Mouse (Mus musculus) forebrain, embryonic 13.5 days (tissue): ENCODE results near the gene Kcnh7. TPM values are rescaled to one million over a fixed set of nuclear protein-coding genes. Genes with fewer than 3 reads are reported as not detected.

Experiments used
- ATAC-seq: fragments of 200-750 bp; cut with Nextera tagmentation; 2 replicates; pipeline ENCODE4 v1.8.0; 2017
- H3K27ac ChIP-seq: fragments of 300-500 bp; sonication (generic); 2 replicates; pipeline ENCODE4 v1.5.1; 2015; ENCODE audit warnings: inconsistent platforms, mild to moderate bottlenecking, moderate library complexity
- H3K27me3 ChIP-seq: fragments of 300-500 bp; sonication (generic); 2 replicates; pipeline ENCODE4 v1.6.1; 2015; ENCODE audit warnings: mild to moderate bottlenecking, inconsistent platforms
- H3K36me3 ChIP-seq: fragments of 300-500 bp; sonication (generic); 2 replicates; pipeline ENCODE4 v1.6.1; 2015; ENCODE audit warnings: mild to moderate bottlenecking, inconsistent platforms; ENCODE audit not compliant: poor library complexity, severe bottlenecking
- H3K4me1 ChIP-seq: fragments of 300-500 bp; sonication (generic); 2 replicates; pipeline ENCODE4 v1.6.1; 2015; ENCODE audit warnings: inconsistent platforms
- H3K4me2 ChIP-seq: fragments of 300-500 bp; sonication (generic); 2 replicates; pipeline ENCODE4 v1.6.1; 2015; ENCODE audit warnings: inconsistent platforms, mild to moderate bottlenecking, moderate library complexity
- H3K4me3 ChIP-seq: fragments of 300-500 bp; sonication (generic); 2 replicates; pipeline ENCODE4 v1.5.1; 2015; ENCODE audit warnings: mild to moderate bottlenecking, inconsistent platforms
- H3K9ac ChIP-seq: fragments of 300-500 bp; sonication (generic); 2 replicates; pipeline ENCODE4 v1.6.1; 2015; ENCODE audit warnings: mild to moderate bottlenecking, inconsistent platforms
- H3K9me3 ChIP-seq: fragments of 300-500 bp; sonication (generic); replicated peaks from 2 replicates; pipeline ENCODE4 v1.6.1; 2016; ENCODE audit warnings: inconsistent platforms
- WGBS: fragments of 180-500 bp; shearing (Covaris S2); methylation state at CpG from one replicate; pipeline ENCODE4 v1.1.7; 2015; 5-methylcytosine and 5-hydroxymethylcytosine counted together
- polyA plus RNA-seq: library from polyadenylated mRNA; unstranded; fragments of >200 nt; fragmentation: Nextera tagmentation; extraction: Ambion mirVana; gene quantifications from 2 replicates; pipeline ENCODE4 v1.2.1, GENCODE M21; 2015

Kcnh7 gene
- polyA plus RNA-seq, 1 experiment from 2014 or later, result 9.5 TPM

- Histone ChIP-seq H3K27me3 (no peaks in the 10 kb centered on the region), H3K9me3 (no peaks in the 10 kb centered on the region), H3K27ac (no peak overlapping the region), H3K4me2 (no peak overlapping the region), H3K36me3 (no peaks in the 10 kb centered on the region), H3K4me1 (peaks cover 6% of the 10 kb centered on the region; the same call in 1 of the 2 replicates), H3K9ac (no peak overlapping the region), H3K4me3 (no peak overlapping the region)
- 91% methylated on average over 6 of the region's 6 CpGs for WGBS
- no peak for ATAC-seq
These were observed 498.2 kb downstream of the Kcnh7 start for GRCm38 (mm10) chr2:62685934-62686333.

DNA sequence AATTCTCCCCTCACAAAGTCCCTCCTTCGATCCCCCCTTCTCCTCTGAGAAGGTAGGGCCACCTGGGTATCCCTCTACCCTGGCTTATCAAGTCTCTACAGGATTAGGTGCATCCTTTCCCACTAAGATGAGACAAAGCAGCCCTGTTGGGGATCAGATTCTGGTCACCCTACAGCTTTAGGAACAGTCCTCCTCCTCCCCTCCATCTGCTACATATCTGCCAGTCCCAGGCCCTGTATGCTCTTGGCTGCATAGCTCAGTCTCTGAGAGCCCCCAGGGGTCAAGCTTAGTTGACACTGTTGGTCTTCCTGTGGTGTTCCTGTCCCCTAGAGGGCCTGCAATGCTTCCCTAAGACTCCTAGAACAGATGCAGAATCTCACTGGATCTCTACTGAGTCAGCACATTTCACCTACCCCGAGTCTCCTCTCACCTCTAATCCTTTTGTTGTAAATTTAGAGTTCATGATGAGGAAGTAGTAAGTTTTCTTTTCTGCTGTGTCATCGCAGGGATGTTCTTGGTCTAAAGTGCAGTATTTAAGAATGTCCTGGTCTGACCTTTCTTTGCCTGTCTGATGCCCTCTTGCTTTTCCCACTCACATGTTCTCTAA is 499.0 kb downstream of the Kcnh7 start:
- 63% methylated on average over 3 of the region's 3 CpGs for WGBS
- no peaks in the 10 kb centered on the region for H3K9me3 ChIP-seq
- H3K4me2 ChIP-seq, result no peak overlapping the region
- H3K9ac ChIP-seq, result no peak overlapping the region
- peaks cover 6% of the 10 kb centered on the region; the same call in 1 of the 2 replicates for H3K4me1 ChIP-seq
- H3K27ac ChIP-seq, result no peak overlapping the region
- no peaks in the 10 kb centered on the region for H3K36me3 ChIP-seq
- ATAC-seq, result no peak
- H3K27me3 ChIP-seq, result no peaks in the 10 kb centered on the region
- no peak overlapping the region for H3K4me3 ChIP-seq

GRCm38 (mm10) chr2:62681667-62682066 is 502.4 kb downstream of the Kcnh7 start:
- ATAC-seq, result peak; percentile 68; the same call in 1 of the 2 replicates
- H3K27me3 ChIP-seq, result no peaks in the 10 kb centered on the region
- H3K4me3 ChIP-seq, result no peak overlapping the region
- 47% methylated on average over 8 of the region's 8 CpGs for WGBS
- H3K9ac ChIP-seq, result no peak overlapping the region
- peaks cover 6% of the 10 kb centered on the region; the same call in 1 of the 2 replicates for H3K4me1 ChIP-seq
- H3K36me3 ChIP-seq, result no peaks in the 10 kb centered on the region
- no peak overlapping the region for H3K27ac ChIP-seq
- H3K9me3 ChIP-seq, result no peaks in the 10 kb centered on the region
- H3K4me2 ChIP-seq, result no peak overlapping the region

- no peak overlapping the region for H3K9ac ChIP-seq
- no peaks in the 10 kb centered on the region for H3K4me1 ChIP-seq
- H3K4me2 ChIP-seq, result no peak overlapping the region
- H3K4me3 ChIP-seq, result no peak overlapping the region
- no peaks in the 10 kb centered on the region for H3K27me3 ChIP-seq
- no peak overlapping the region for H3K27ac ChIP-seq
- no peak for ATAC-seq
- H3K9me3 ChIP-seq, result no peaks in the 10 kb centered on the region
- 92% methylated on average over 5 of the region's 5 CpGs for WGBS
- no peaks in the 10 kb centered on the region for H3K36me3 ChIP-seq
These were observed 511.3 kb downstream of the Kcnh7 start for GRCm38 (mm10) chr2:62672788-62673187.

DNA sequence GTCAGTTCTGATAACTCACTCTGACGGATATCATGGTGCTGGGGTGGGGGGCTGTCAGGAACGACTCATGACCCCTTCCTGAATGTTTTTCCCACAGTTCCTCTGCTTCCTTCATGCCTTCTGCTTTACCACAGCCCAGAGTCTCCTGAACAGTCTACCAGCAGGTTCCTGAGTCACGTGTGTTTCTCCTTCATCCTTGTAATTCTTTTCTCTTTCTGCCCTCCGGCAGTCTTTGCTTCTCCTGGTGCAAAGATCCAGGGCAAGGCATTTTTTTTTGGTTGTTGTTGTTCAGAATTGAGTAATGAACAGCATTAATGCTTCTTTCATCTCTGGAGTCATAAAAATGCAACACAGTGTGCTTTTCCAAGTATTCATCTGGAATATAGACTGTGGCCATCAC is 513.3 kb downstream of the Kcnh7 start:
- no peaks in the 10 kb centered on the region for H3K4me1 ChIP-seq
- H3K27ac ChIP-seq, result no peak overlapping the region
- no peaks in the 10 kb centered on the region for H3K36me3 ChIP-seq
- no peak for ATAC-seq
- H3K27me3 ChIP-seq, result no peaks in the 10 kb centered on the region
- H3K4me3 ChIP-seq, result no peak overlapping the region
- H3K4me2 ChIP-seq, result no peak overlapping the region
- WGBS, result 86% methylated on average over 4 of the region's 4 CpGs
- H3K9ac ChIP-seq, result no peak overlapping the region
- H3K9me3 ChIP-seq, result no peaks in the 10 kb centered on the region

DNA sequence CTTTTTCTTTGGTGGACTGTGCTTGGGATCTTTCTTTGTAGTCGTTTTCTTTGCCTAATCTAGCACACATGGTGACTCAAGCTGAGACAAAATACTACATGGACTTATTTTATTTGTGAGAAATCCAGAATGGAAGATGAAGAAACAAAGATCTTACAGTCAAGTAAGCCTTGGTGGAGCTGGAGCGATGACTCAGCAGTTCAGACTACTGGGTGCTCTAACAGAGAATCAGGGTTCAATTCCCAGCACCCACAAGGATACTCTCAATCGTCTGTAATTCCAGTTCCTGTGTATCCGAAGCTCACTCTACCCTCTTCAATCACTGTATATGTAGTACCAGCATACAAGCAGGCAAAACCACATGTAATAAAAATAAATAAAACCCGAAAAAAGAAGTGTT is 513.8 kb downstream of the Kcnh7 start:
- Histone ChIP-seq H3K4me2 (no peak overlapping the region), H3K9ac (no peak overlapping the region), H3K27me3 (no peaks in the 10 kb centered on the region), H3K9me3 (no peaks in the 10 kb centered on the region), H3K36me3 (no peaks in the 10 kb centered on the region), H3K4me1 (no peaks in the 10 kb centered on the region), H3K27ac (no peak overlapping the region), H3K4me3 (no peak overlapping the region)
- ATAC-seq, result no peak
- 88% methylated on average over 5 of the region's 5 CpGs for WGBS

GRCm38 (mm10) chr2:62669848-62670247 is 514.2 kb downstream of the Kcnh7 start:
- Histone ChIP-seq H3K36me3 (no peaks in the 10 kb centered on the region), H3K4me3 (no peak overlapping the region), H3K27ac (no peak overlapping the region), H3K9me3 (no peaks in the 10 kb centered on the region), H3K4me1 (no peaks in the 10 kb centered on the region), H3K9ac (no peak overlapping the region), H3K27me3 (no peaks in the 10 kb centered on the region), H3K4me2 (no peak overlapping the region)
- WGBS, result 60% methylated on average over 3 of the region's 3 CpGs
- ATAC-seq, result no peak

DNA sequence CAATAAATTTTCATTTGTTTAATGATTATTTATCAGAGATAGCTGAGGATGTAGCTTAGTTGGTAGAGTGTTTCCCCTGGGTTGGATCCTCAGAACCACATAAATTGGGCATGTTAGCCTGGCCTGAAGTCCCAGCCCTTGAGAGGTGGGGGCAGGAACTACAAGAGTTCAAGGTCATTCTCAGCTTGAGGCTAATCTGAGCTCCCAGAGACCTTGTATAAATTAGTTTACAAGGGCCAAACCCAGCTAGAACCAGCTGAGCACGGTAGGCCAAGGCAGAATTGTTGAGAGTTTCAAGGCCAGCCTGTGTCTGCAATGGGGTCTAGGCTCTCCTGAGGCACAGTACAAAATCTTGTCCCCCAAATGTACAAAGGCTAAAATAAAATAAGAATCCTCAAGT is 518.6 kb downstream of the Kcnh7 start:
- no peak overlapping the region for H3K4me2 ChIP-seq
- H3K4me3 ChIP-seq, result no peak overlapping the region
- H3K27me3 ChIP-seq, result no peaks in the 10 kb centered on the region
- H3K9me3 ChIP-seq, result no peaks in the 10 kb centered on the region
- no peak for ATAC-seq
- no peak overlapping the region for H3K9ac ChIP-seq
- no peak overlapping the region for H3K27ac ChIP-seq
- H3K36me3 ChIP-seq, result no peaks in the 10 kb centered on the region
- peaks cover 8% of the 10 kb centered on the region; the same call in 1 of the 2 replicates for H3K4me1 ChIP-seq
- WGBS, result 60% methylated on average over 1 of the region's 1 CpGs

DNA sequence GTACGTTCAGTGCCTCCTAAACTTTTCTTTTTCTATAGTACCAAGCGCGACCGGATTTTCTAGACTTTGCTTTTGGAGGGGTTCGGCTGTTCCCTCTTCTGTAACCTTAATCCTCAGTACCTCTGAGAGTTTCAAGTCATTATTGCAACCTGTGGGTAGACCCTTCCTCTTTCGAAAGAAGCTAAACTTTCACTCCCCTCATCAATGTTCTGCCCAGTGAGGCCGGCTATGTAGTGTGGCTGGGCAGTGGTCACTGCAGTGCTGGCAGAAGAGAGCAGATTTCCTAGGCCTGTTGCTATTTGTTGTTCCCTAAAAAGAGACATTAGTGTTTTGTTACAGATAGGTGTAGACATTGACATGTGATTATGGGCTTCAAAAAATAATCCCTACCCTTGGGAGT is 519.2 kb downstream of the Kcnh7 start:
- H3K9me3 ChIP-seq, result no peaks in the 10 kb centered on the region
- no peak for ATAC-seq
- H3K36me3 ChIP-seq, result no peaks in the 10 kb centered on the region
- H3K4me2 ChIP-seq, result peak overlapping the region; percentile 83
- H3K27ac ChIP-seq, result no peak overlapping the region
- 54% methylated on average over 7 of the region's 7 CpGs for WGBS
- H3K4me1 ChIP-seq, result peaks cover 8% of the 10 kb centered on the region; the same call in 1 of the 2 replicates
- H3K9ac ChIP-seq, result no peak overlapping the region
- H3K27me3 ChIP-seq, result no peaks in the 10 kb centered on the region
- peak overlapping the region; percentile 61; the same call in 1 of the 2 replicates for H3K4me3 ChIP-seq

- H3K4me2 ChIP-seq, result peak within 1 kb of the TSS; percentile 83
- under 1% methylated on average over 42 of the region's 43 CpGs for WGBS
- peaks cover 8% of the 10 kb centered on the region; the same call in 1 of the 2 replicates for H3K4me1 ChIP-seq
- ATAC-seq, result peak; percentile 99
- no peaks in the 10 kb centered on the region for H3K36me3 ChIP-seq
- H3K4me3 ChIP-seq, result peak within 1 kb of the TSS; percentile 61
- no peak within 1 kb of the TSS for H3K27ac ChIP-seq
- no peaks in the 10 kb centered on the region for H3K27me3 ChIP-seq
- H3K9me3 ChIP-seq, result no peaks in the 10 kb centered on the region
- H3K9ac ChIP-seq, result peak within 1 kb of the TSS; percentile 70
These were observed 519.9 kb downstream of the Kcnh7 start, which contains the start of gene Gca for GRCm38 (mm10) chr2:62664135-62664670. TSS of gene Gca (plus strand) at chr2:62664285.

DNA sequence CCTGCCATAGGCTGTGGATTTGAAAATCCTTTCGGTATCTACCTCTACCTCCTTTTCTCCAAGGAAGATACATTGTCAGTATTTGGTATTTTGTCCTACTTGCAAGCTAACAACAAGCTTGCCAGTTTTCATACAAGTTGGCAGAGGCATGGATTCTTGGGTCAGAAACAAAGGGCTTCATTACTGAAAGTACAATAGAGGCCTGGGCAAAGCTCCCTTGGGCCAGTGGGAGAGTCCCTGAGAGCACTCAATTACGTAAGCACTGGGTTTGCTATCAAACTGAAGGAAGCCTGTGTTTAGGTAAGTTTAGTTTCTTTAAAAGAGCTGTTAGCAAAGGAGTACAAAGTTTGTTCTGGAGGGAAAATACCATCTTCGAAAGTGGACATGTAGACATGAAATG is 521.5 kb downstream of the Kcnh7 start:
- Histone ChIP-seq H3K9me3 (no peaks in the 10 kb centered on the region), H3K9ac (no peak overlapping the region), H3K4me3 (no peak overlapping the region), H3K4me1 (peaks cover 8% of the 10 kb centered on the region; the same call in 1 of the 2 replicates), H3K4me2 (no peak overlapping the region), H3K36me3 (no peaks in the 10 kb centered on the region), H3K27ac (no peak overlapping the region), H3K27me3 (no peaks in the 10 kb centered on the region)
- no peak for ATAC-seq
- 64% methylated on average over 3 of the region's 3 CpGs for WGBS

GRCm38 (mm10) chr2:62660565-62660964 is 523.5 kb downstream of the Kcnh7 start:
- Histone ChIP-seq H3K27ac (no peak overlapping the region), H3K27me3 (no peaks in the 10 kb centered on the region), H3K4me3 (no peak overlapping the region), H3K4me1 (peaks cover 8% of the 10 kb centered on the region; the same call in 1 of the 2 replicates), H3K4me2 (no peak overlapping the region), H3K9ac (no peak overlapping the region), H3K36me3 (no peaks in the 10 kb centered on the region), H3K9me3 (no peaks in the 10 kb centered on the region)
- WGBS, result 52% methylated on average over 6 of the region's 6 CpGs
- no peak for ATAC-seq

DNA sequence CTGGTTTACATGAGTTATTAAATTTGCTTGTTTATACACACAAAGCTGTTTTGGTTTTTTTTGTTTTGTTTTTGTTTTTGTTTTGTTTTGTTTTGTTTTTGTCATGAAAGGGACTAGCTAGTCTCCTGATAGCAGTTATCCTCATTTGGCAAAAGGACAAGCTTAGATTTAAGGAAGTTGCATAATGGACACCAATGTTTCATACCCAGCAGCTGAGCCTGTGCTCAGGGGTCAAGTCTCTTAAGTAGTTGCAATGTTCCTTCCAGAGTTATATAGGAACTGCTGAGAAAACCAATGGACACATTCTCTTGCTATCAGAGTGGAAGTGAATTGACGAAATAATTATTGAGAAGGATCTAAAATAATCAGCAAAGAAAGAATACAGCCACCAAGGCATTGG is 528.0 kb downstream of the Kcnh7 start:
- Histone ChIP-seq H3K27ac (no peak overlapping the region), H3K36me3 (no peaks in the 10 kb centered on the region), H3K9ac (no peak overlapping the region), H3K4me3 (no peak overlapping the region), H3K4me2 (no peak overlapping the region), H3K9me3 (no peaks in the 10 kb centered on the region), H3K27me3 (no peaks in the 10 kb centered on the region), H3K4me1 (no peaks in the 10 kb centered on the region)
- no peak for ATAC-seq
- 80% methylated on average over 1 of the region's 1 CpGs for WGBS
